Mouse (Mus musculus) testis, adult 2 months (tissue): ENCODE measurements at regions not wholly inside any gene's neighbourhood (a gene's known extent, or its start where the extent isn't known, plus 50 kb on each side); places are given as distances from the start of the nearest gene placed in this dataset.

Experiments used
- CTCF ChIP-seq: fragments of 200-500 bp; IDR thresholded peaks from 2 replicates; pipeline ENCODE4 v1.5.1; 2012; ENCODE audit warnings: low read depth, mild to moderate bottlenecking, inconsistent platforms, low read length, moderate library complexity; ENCODE audit not compliant: control insufficient read depth, insufficient read depth, insufficient replicate concordance
- POLR2A ChIP-seq: fragments of 200-500 bp; IDR thresholded peaks from 2 replicates; pipeline ENCODE4 v1.6.1; 2012; ENCODE audit warnings: low read depth, mild to moderate bottlenecking, inconsistent platforms, low read length, moderate library complexity; ENCODE audit not compliant: control insufficient read depth

DNA sequence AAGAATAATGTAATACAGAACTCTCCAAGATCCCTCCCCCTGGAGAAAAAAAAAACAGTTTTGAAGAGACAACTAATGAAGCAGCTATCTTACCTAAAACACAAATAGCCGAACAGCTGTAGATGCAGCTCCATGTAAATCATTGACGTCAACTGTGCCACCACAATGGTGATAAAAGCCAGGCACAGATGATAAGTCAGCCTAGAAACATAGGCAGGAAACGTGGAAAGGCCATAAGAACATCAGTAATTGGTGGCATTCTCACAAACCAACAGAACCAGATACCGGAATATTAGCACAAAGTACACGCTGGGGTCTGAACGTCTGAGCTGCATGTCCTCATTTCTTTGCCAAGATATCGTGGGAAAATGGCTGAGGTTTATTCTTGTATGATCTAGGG, 51.2 kb upstream of the Gm45716 start:
- TF ChIP-seq POLR2A = no peak
- TF ChIP-seq CTCF = no peak
